ENCODE assay signal across 14 mouse cellular contexts in genomic region chr17:27941178-27941577, GRCm38 (mm10). TPM values are rescaled to one million over a fixed set of nuclear protein-coding genes. Genes with fewer than 3 reads are reported as not detected.
A peak's percentile ranks its signal among the peaks of the same experiment; 100 is the strongest.
DNase-seq lines count a peak whose midpoint lies in the region; ATAC-seq and TF ChIP-seq lines count a peak whose summit lies in the region.
"Had no signal": no experiment of that assay in that cellular context is flagged by ENCODE, and none has a peak within 500 bp of the region (broad histone marks: within the 10 kb centered on the region; RNA-seq: fewer than 3 reads in every experiment).

No protein-coding gene starts in this region.

- H3K27ac ChIP-seq in gastrocnemius, adult 2 months, result peak overlapping the region; percentile 38; the same call in 1 of the 2 replicates
- 0 out of 2 replicates have a peak overlapping the region, but pooled peaks have one; percentile 6 for H3K27ac ChIP-seq in lung, postnatal 0 days (ENCODE audit: low read length)
- peak overlapping the region; percentile 54; the same call in 1 of the 2 replicates for H3K27ac ChIP-seq in limb, embryonic 15.5 days
- no peak overlapping the region for H3K27ac ChIP-seq in midbrain, embryonic 11.5 days (ENCODE audit: low read depth, low read length)
- H3K27ac ChIP-seq: embryonic facial prominence, embryonic 13.5 days had no signal

- no peaks in the 10 kb centered on the region for H3K27me3 ChIP-seq in lung, postnatal 0 days (replicated peaks; ENCODE audit: insufficient read depth, low read length)
- H3K27me3 ChIP-seq in limb, embryonic 15.5 days, result no peaks in the 10 kb centered on the region
- no peaks in the 10 kb centered on the region for H3K27me3 ChIP-seq in midbrain, embryonic 11.5 days (ENCODE audit: control insufficient read depth, insufficient read depth, low read length)
- H3K27me3 ChIP-seq: embryonic facial prominence, embryonic 13.5 days; heart, embryonic 13.5 days had no signal

- ATAC-seq in lung, postnatal 0 days, result no peak
- ATAC-seq in limb, embryonic 15.5 days (ENCODE audit: insufficient number of reproducible peaks, low FRiP score, low TSS enrichment, low read depth), result no peak
- no peak for ATAC-seq in midbrain, embryonic 11.5 days (ENCODE audit: low FRiP score)
- ATAC-seq: forebrain, embryonic 14.5 days; hindbrain, embryonic 16.5 days; intestine, embryonic 16.5 days had no signal

- WGBS in lung, postnatal 0 days, result 73% methylated on average over 5 of the region's 5 CpGs
- 65% methylated on average over 5 of the region's 5 CpGs for WGBS in limb, embryonic 15.5 days
- 76% methylated on average over 5 of the region's 5 CpGs for WGBS in midbrain, embryonic 11.5 days

- no peak for DNase-seq in gastrocnemius, adult 2 months
- DNase-seq in gastrocnemius, postnatal 14 days, result no peak
- DNase-seq in lung, postnatal 0 days (ENCODE audit: low spot score), result no peak
- no peak for DNase-seq in lung, postnatal 4 days
- DNase-seq in R1 (ENCODE audit: low read depth, low spot score), result peak; percentile 28
- DNase-seq in midbrain, embryonic 11.5 days (ENCODE audit: low spot score, missing footprints), result no peak
- DNase-seq: heart, postnatal 4 days; liver had no signal

- intact Hi-C loops in gastrocnemius, adult 2 months (cut with DNase I), result no loop called here
- intact Hi-C loops in gastrocnemius, postnatal 14 days (cut with DNase I; ENCODE audit: low total_unique reads), result no loop called here

- H3K36me3 ChIP-seq in lung, postnatal 0 days (ENCODE audit: insufficient read depth, low read length), result no peaks in the 10 kb centered on the region
- H3K36me3 ChIP-seq in limb, embryonic 15.5 days, result no peaks in the 10 kb centered on the region
- H3K36me3 ChIP-seq in midbrain, embryonic 11.5 days (ENCODE audit: control insufficient read depth, insufficient read depth, low read length), result no peaks in the 10 kb centered on the region
- H3K36me3 ChIP-seq: embryonic facial prominence, embryonic 13.5 days; heart, embryonic 13.5 days had no signal

- H3K4me2 ChIP-seq in lung, postnatal 0 days (replicated peaks; ENCODE audit: low read depth, low read length), result no peak overlapping the region
- no peak overlapping the region for H3K4me2 ChIP-seq in limb, embryonic 15.5 days
- no peak overlapping the region for H3K4me2 ChIP-seq in midbrain, embryonic 11.5 days
- H3K4me2 ChIP-seq: embryonic facial prominence, embryonic 13.5 days; heart, embryonic 13.5 days had no signal

- H3K9me3 ChIP-seq in lung, postnatal 0 days (ENCODE audit: low read length), result no peaks in the 10 kb centered on the region
- H3K9me3 ChIP-seq in limb, embryonic 15.5 days, result no peaks in the 10 kb centered on the region
- no peaks in the 10 kb centered on the region for H3K9me3 ChIP-seq in midbrain, embryonic 11.5 days (ENCODE audit: control insufficient read depth, low read length)
- H3K9me3 ChIP-seq: embryonic facial prominence, embryonic 13.5 days; heart, embryonic 13.5 days had no signal

- no peak overlapping the region for H3K4me3 ChIP-seq in gastrocnemius, adult 2 months
- H3K4me3 ChIP-seq in lung, postnatal 0 days (ENCODE audit: low read depth, low read length), result no peak overlapping the region
- no peak overlapping the region for H3K4me3 ChIP-seq in limb, embryonic 15.5 days
- H3K4me3 ChIP-seq in midbrain, embryonic 11.5 days (ENCODE audit: low read depth, low read length), result no peak overlapping the region
- H3K4me3 ChIP-seq: embryonic facial prominence, embryonic 13.5 days; heart, embryonic 13.5 days had no signal

- no peak for TF ChIP-seq EP300 in lung, postnatal 0 days (IDR thresholded peaks at IDR 0.05)

- TF ChIP-seq CTCF in gastrocnemius, adult 2 months (IDR thresholded peaks at IDR 0.05), result no peak
- TF ChIP-seq CTCF in lung, postnatal 0 days (IDR thresholded peaks at IDR 0.05), result no peak

- H3K9ac ChIP-seq in lung, postnatal 0 days (replicated peaks; ENCODE audit: low read depth), result no peak overlapping the region
- no peak overlapping the region for H3K9ac ChIP-seq in limb, embryonic 15.5 days
- H3K9ac ChIP-seq in midbrain, embryonic 11.5 days (ENCODE audit: low read length), result no peak overlapping the region
- H3K9ac ChIP-seq: embryonic facial prominence, embryonic 13.5 days had no signal

- H3K4me1 ChIP-seq in lung, postnatal 0 days (ENCODE audit: insufficient read depth, low read depth, low read length), result peaks cover 41% of the 10 kb centered on the region; the same call in 1 of the 2 replicates
- H3K4me1 ChIP-seq in limb, embryonic 15.5 days, result peaks cover 67% of the 10 kb centered on the region
- H3K4me1 ChIP-seq in midbrain, embryonic 11.5 days (ENCODE audit: control insufficient read depth, insufficient read depth, low read length), result peaks cover 6% of the 10 kb centered on the region; the same call in 1 of the 2 replicates

RNA-seq across cellular contexts. Expression of gene Taf11, which starts 31.5 kb away (rescaled TPM):
- 10 to 100 TPM; 14.0 to 19.1 TPM for total RNA-seq in gastrocnemius, adult 2 months (2021)
- 10 to 100 TPM; 16.5 to 17.7 TPM for total RNA-seq in gastrocnemius, postnatal 14 days (2021)
- polyA plus RNA-seq in lung, postnatal 0 days (2015; fragmentation: Nextera tagmentation; extraction: Ambion mirVana), result 40.1 and 42.1 TPM in 2 replicates
- polyA plus RNA-seq in limb, embryonic 15.5 days (2015; fragmentation: Nextera tagmentation; extraction: Ambion mirVana), result 59.0 and 60.9 TPM in 2 replicates
- 95.0 and 103 TPM in 2 replicates for polyA plus RNA-seq in midbrain, embryonic 11.5 days (2014; fragmentation: Nextera tagmentation; extraction: Ambion mirVana)

RNA-seq across cellular contexts. Expression of gene Anks1, which starts 32.1 kb away (rescaled TPM):
- 10 to 100 TPM in 1 of 2 experiments, 1 to 10 TPM in 1; 8.8 to 23.4 TPM for total RNA-seq in gastrocnemius, adult 2 months (2021)
- total RNA-seq in gastrocnemius, postnatal 14 days (2021), result 10 to 100 TPM; 13.9 to 14.6 TPM
- polyA plus RNA-seq in lung, postnatal 0 days (2015; fragmentation: Nextera tagmentation; extraction: Ambion mirVana), result 25.4 and 25.5 TPM in 2 replicates
- polyA plus RNA-seq in limb, embryonic 15.5 days (2015; fragmentation: Nextera tagmentation; extraction: Ambion mirVana), result 12.3 and 13.0 TPM in 2 replicates
- polyA plus RNA-seq in midbrain, embryonic 11.5 days (2014; fragmentation: Nextera tagmentation; extraction: Ambion mirVana), result 22.5 and 23.7 TPM in 2 replicates
